Mouse (Mus musculus) midbrain, embryonic 13.5 days (tissue): ENCODE measurements around the gene Slc12a6. TPM values are rescaled to one million over a fixed set of nuclear protein-coding genes. Genes with fewer than 3 reads are reported as not detected.

Experiments used
- ATAC-seq: fragments of 200-750 bp; cut with Nextera tagmentation; 2 replicates; pipeline ENCODE4 v1.8.0; 2017; ENCODE audit warnings: mild to moderate bottlenecking, moderate TSS enrichment, moderate library complexity
- H3K27ac ChIP-seq: fragments of 300-500 bp; sonication (generic); 2 replicates; pipeline ENCODE4 v1.5.1; 2015; ENCODE audit warnings: inconsistent platforms, mild to moderate bottlenecking, moderate library complexity
- H3K27me3 ChIP-seq: fragments of 300-500 bp; sonication (generic); 2 replicates; pipeline ENCODE4 v1.6.1; 2015; ENCODE audit warnings: mild to moderate bottlenecking, inconsistent platforms
- H3K36me3 ChIP-seq: fragments of 300-500 bp; sonication (generic); 2 replicates; pipeline ENCODE4 v1.6.1; 2015; ENCODE audit warnings: mild to moderate bottlenecking, inconsistent platforms
- H3K4me1 ChIP-seq: fragments of 300-500 bp; sonication (generic); replicated peaks from 2 replicates; pipeline ENCODE4 v1.6.1; 2015; ENCODE audit warnings: inconsistent platforms
- H3K4me2 ChIP-seq: fragments of 300-500 bp; sonication (generic); replicated peaks from 2 replicates; pipeline ENCODE4 v1.6.1; 2015; ENCODE audit warnings: moderate library complexity, mild to moderate bottlenecking, inconsistent platforms
- H3K4me3 ChIP-seq: fragments of 300-500 bp; sonication (generic); replicated peaks from 2 replicates; pipeline ENCODE4 v1.5.1; 2015; ENCODE audit warnings: mild to moderate bottlenecking, inconsistent platforms
- H3K9ac ChIP-seq: fragments of 300-500 bp; sonication (generic); replicated peaks from 2 replicates; pipeline ENCODE4 v1.6.1; 2015; ENCODE audit warnings: mild to moderate bottlenecking, inconsistent platforms
- H3K9me3 ChIP-seq: fragments of 300-500 bp; sonication (generic); 2 replicates; pipeline ENCODE4 v1.6.1; 2016; ENCODE audit warnings: mild to moderate bottlenecking, inconsistent platforms
- WGBS: fragments of 180-500 bp; shearing (Covaris S2); methylation state at CpG from one replicate; pipeline ENCODE4 v1.1.7; 2015; 5-methylcytosine and 5-hydroxymethylcytosine counted together
- polyA plus RNA-seq: library from polyadenylated mRNA; unstranded; fragments of >200 nt; fragmentation: Nextera tagmentation; extraction: Ambion mirVana; gene quantifications from 2 replicates; pipeline ENCODE4 v1.2.1, GENCODE M21; 2015

Gene Slc12a6
- polyA plus RNA-seq, 1 experiment from 2014 or later = 16.4 TPM

DNA sequence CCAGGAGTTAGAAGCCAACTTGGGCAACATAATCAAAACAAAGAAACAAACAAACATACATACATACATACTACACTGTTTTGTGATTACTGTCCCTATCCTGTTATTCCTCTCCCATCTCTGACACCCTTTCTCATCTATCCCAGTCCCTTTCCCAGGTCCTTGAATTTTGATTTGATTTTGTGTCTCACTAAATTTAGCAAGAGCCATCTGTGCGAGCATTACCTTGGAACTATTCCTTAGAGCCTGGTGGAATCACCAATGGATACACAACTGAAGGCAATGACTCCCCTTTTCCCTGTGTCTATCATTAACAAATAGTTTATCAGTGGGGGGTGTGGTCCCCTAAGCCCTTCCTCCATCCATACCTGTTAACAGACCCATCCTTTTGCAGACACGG is 27.2 kb downstream of the Slc12a6 start:
- no peak overlapping the region for H3K27ac ChIP-seq
- no peak overlapping the region for H3K9ac ChIP-seq
- no peak for ATAC-seq
- H3K9me3 ChIP-seq = no peaks in the 10 kb centered on the region
- H3K4me2 ChIP-seq = no peak overlapping the region
- WGBS = 95% methylated on average over 2 of the region's 2 CpGs
- H3K36me3 ChIP-seq = no peaks in the 10 kb centered on the region
- no peaks in the 10 kb centered on the region for H3K4me1 ChIP-seq
- H3K27me3 ChIP-seq = no peaks in the 10 kb centered on the region
- H3K4me3 ChIP-seq = no peak overlapping the region

GRCm38 (mm10) chr2:112296211-112296610 is 30.6 kb downstream of the Slc12a6 start:
- H3K4me1 ChIP-seq = no peaks in the 10 kb centered on the region
- H3K27me3 ChIP-seq = no peaks in the 10 kb centered on the region
- no peak overlapping the region for H3K9ac ChIP-seq
- no peak overlapping the region for H3K27ac ChIP-seq
- H3K9me3 ChIP-seq = no peaks in the 10 kb centered on the region
- ATAC-seq = no peak
- H3K36me3 ChIP-seq = no peaks in the 10 kb centered on the region
- no peak overlapping the region for H3K4me2 ChIP-seq
- H3K4me3 ChIP-seq = no peak overlapping the region
- WGBS = 84% methylated on average over 3 of the region's 3 CpGs

DNA sequence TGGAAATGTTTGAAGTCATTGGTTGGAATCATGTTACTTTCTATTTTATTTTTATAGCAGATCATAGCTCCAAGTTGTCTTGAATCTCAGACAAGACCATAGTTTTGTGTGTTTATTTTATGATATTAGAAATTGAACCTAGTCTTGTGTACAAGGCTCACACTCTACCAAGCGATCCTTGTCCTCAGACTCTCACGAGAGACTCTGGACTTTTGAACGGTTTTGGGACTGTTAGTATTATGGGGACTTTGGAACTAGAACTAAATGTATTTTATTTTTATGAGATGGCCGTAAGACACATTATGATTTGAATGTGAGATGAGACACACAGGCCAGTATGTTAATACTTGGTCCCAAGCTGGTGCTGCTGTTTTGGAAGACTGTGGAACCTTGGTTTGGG is 32.6 kb downstream of the Slc12a6 start:
- WGBS = 95% methylated on average over 4 of the region's 4 CpGs
- Histone ChIP-seq H3K36me3 (no peaks in the 10 kb centered on the region), H3K27me3 (no peaks in the 10 kb centered on the region), H3K9me3 (no peaks in the 10 kb centered on the region), H3K9ac (no peak overlapping the region), H3K4me3 (no peak overlapping the region), H3K27ac (no peak overlapping the region), H3K4me1 (no peaks in the 10 kb centered on the region), H3K4me2 (no peak overlapping the region)
- ATAC-seq = no peak

DNA sequence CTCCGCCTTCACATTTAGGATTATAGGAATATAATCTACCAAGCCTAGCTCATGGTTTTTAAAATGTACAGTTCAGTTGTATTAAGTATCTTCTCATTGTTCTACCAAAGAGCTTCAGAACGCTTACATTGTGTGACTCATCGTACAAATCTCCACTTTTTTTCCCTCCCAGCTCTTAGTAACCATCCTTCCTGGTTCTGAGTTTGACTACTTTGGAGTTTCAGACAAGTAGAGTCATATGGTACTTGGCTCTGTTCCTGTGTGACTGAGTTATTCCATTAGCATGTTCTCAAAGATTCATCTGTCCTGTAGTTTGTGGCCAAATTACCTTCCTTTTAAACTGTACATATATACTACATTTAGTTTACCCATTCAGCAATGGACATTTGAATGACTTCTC is 43.0 kb downstream of the Slc12a6 start:
- ATAC-seq = no peak
- no peaks in the 10 kb centered on the region for H3K27me3 ChIP-seq
- H3K27ac ChIP-seq = no peak overlapping the region
- H3K4me2 ChIP-seq = no peak overlapping the region
- WGBS = 95% methylated on average over 3 of the region's 3 CpGs
- H3K4me3 ChIP-seq = no peak overlapping the region
- H3K9ac ChIP-seq = no peak overlapping the region
- H3K4me1 ChIP-seq = no peaks in the 10 kb centered on the region
- no peaks in the 10 kb centered on the region for H3K9me3 ChIP-seq
- no peaks in the 10 kb centered on the region for H3K36me3 ChIP-seq

GRCm38 (mm10) chr2:112309161-112309600 is 43.6 kb downstream of the Slc12a6 start:
- 82% methylated on average over 10 of the region's 10 CpGs for WGBS
- H3K9me3 ChIP-seq = no peaks in the 10 kb centered on the region
- no peak for ATAC-seq
- no peak overlapping the region for H3K4me3 ChIP-seq
- H3K4me1 ChIP-seq = no peaks in the 10 kb centered on the region
- no peak overlapping the region for H3K27ac ChIP-seq
- H3K27me3 ChIP-seq = no peaks in the 10 kb centered on the region
- H3K36me3 ChIP-seq = no peaks in the 10 kb centered on the region
- no peak overlapping the region for H3K9ac ChIP-seq
- H3K4me2 ChIP-seq = no peak overlapping the region

GRCm38 (mm10) chr2:112315638-112316037 is 50.0 kb downstream of the Slc12a6 start:
- ATAC-seq = no peak

DNA sequence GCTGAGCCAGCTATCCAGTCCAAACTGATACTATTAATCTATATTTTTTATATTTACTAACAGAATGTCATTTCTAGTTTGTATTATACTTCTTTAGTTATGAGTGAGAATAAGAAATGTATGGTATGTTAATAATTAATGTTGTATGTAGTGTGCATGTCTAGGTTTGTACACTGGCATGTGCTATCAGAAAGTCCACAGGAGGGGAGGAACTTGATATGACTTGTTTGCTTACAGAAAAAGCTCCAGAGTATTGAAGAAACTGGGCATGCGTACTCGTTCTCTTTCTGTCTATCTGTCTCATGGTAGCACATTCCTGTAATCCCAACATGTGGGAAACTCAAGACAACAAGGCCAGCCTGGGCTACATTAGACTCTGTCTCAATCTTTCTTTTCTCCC is 52.6 kb downstream of the Slc12a6 start:
- ATAC-seq = no peak
- Histone ChIP-seq H3K4me1 (no peaks in the 10 kb centered on the region), H3K9me3 (no peaks in the 10 kb centered on the region), H3K4me3 (no peak overlapping the region), H3K4me2 (no peak overlapping the region), H3K9ac (no peak overlapping the region), H3K36me3 (no peaks in the 10 kb centered on the region), H3K27ac (no peak overlapping the region), H3K27me3 (no peaks in the 10 kb centered on the region)
- WGBS = 90% methylated on average over 2 of the region's 2 CpGs

More at GRCm38 (mm10) chr2:112315638-112316037, 50.0 kb downstream of the Slc12a6 start:
- no peaks in the 10 kb centered on the region for H3K27me3 ChIP-seq
- no peak overlapping the region for H3K27ac ChIP-seq
- no peaks in the 10 kb centered on the region for H3K9me3 ChIP-seq
- no peak overlapping the region for H3K9ac ChIP-seq
- no peaks in the 10 kb centered on the region for H3K36me3 ChIP-seq
- no peak overlapping the region for H3K4me2 ChIP-seq
- H3K4me3 ChIP-seq = no peak overlapping the region
- 86% methylated on average over 7 of the region's 7 CpGs for WGBS
- no peaks in the 10 kb centered on the region for H3K4me1 ChIP-seq

DNA sequence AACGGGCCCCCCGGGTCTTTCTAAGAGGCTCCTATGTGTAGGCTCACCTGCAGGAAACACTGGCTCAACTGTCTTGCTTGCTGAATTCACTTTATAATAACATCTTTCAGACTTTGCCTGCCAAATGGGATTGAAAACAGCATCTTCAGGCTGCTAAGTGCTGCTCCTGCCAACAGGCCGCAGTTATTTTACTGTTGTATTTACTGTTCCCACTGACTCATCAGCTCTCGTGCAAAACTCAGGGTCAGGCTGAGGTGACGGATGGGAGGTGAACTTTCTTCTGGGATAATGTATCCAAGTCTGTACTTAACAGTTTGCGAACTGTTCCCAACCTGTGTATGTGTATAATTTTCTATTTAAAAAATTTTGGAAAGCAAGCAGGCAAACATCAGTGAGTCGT is 53.3 kb downstream of the Slc12a6 start:
- H3K4me1 ChIP-seq = no peaks in the 10 kb centered on the region
- no peaks in the 10 kb centered on the region for H3K9me3 ChIP-seq
- H3K4me3 ChIP-seq = no peak overlapping the region
- H3K9ac ChIP-seq = no peak overlapping the region
- H3K27me3 ChIP-seq = no peaks in the 10 kb centered on the region
- WGBS = 88% methylated on average over 7 of the region's 7 CpGs
- no peak for ATAC-seq
- H3K4me2 ChIP-seq = no peak overlapping the region
- no peak overlapping the region for H3K27ac ChIP-seq
- no peaks in the 10 kb centered on the region for H3K36me3 ChIP-seq

- H3K27ac ChIP-seq = no peak overlapping the region
- no peak overlapping the region for H3K4me2 ChIP-seq
- H3K9me3 ChIP-seq = no peaks in the 10 kb centered on the region
- no peaks in the 10 kb centered on the region for H3K4me1 ChIP-seq
- H3K27me3 ChIP-seq = no peaks in the 10 kb centered on the region
- no peak overlapping the region for H3K9ac ChIP-seq
- H3K4me3 ChIP-seq = no peak overlapping the region
- no peak for ATAC-seq
- no peaks in the 10 kb centered on the region for H3K36me3 ChIP-seq
- WGBS = 89% methylated on average over 11 of the region's 11 CpGs
Measured at GRCm38 (mm10) chr2:112328069-112328777, 62.6 kb downstream of the Slc12a6 start.

- Histone ChIP-seq H3K9me3 (no peaks in the 10 kb centered on the region), H3K27ac (no peak overlapping the region), H3K27me3 (no peaks in the 10 kb centered on the region), H3K4me1 (no peaks in the 10 kb centered on the region), H3K4me3 (no peak overlapping the region), H3K36me3 (peaks cover 19% of the 10 kb centered on the region), H3K4me2 (no peak overlapping the region), H3K9ac (no peak overlapping the region)
- WGBS = 77% methylated on average over 4 of the region's 4 CpGs
- ATAC-seq = no peak
Measured at GRCm38 (mm10) chr2:112332051-112332898, 66.7 kb downstream of the Slc12a6 start.

DNA sequence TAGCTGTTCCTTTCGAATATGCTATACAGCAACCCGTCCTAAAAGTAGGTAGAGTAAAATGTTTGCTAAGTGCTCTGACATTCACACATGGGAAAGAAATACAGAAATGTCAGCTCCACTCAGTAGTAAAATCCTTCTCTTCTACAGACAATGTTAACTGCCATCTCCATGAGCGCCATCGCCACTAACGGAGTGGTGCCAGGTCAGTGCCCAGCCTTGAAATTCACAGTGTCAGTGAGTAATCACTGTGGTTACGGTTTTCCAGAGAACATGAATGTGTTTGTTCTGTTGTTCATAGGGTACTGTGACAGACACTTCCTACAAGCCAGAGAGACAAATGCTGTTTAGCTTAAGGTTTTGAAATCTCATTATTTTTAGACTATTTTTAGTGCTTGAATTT is 71.6 kb downstream of the Slc12a6 start:
- peaks cover 41% of the 10 kb centered on the region for H3K36me3 ChIP-seq
- no peak for ATAC-seq
- 91% methylated on average over 6 of the region's 6 CpGs for WGBS

DNA sequence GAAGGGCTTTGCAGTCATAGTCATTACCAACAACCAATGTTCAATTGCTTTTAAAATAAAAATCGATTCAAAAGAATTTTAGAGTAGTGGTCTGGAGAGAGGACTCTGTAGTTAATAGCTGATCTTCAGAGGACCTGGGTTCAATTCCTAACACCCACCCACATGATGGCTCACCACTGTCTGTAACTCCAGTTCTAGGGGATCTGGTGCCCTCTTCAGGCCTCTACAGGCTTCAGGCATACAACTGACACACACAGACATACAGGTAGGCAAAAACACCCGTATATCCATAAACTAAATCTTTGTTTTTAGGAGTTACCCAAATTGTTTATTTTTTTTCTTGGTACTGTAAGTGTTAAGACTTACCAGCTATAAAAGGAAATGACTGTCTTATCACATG is 74.1 kb downstream of the Slc12a6 start:
- peaks cover 42% of the 10 kb centered on the region for H3K36me3 ChIP-seq

More for the DNA sequence above, 71.6 kb downstream of the Slc12a6 start:
- no peaks in the 10 kb centered on the region for H3K4me1 ChIP-seq
- no peaks in the 10 kb centered on the region for H3K9me3 ChIP-seq
- no peak overlapping the region for H3K27ac ChIP-seq
- H3K4me3 ChIP-seq = no peak overlapping the region
- no peaks in the 10 kb centered on the region for H3K27me3 ChIP-seq
- H3K4me2 ChIP-seq = no peak overlapping the region
- H3K9ac ChIP-seq = no peak overlapping the region

More for the DNA sequence above, 74.1 kb downstream of the Slc12a6 start:
- Histone ChIP-seq H3K9me3 (no peaks in the 10 kb centered on the region), H3K9ac (no peak overlapping the region), H3K4me3 (no peak overlapping the region), H3K27ac (no peak overlapping the region), H3K4me1 (no peaks in the 10 kb centered on the region), H3K4me2 (no peak overlapping the region), H3K27me3 (no peaks in the 10 kb centered on the region)
- ATAC-seq = no peak
- 92% methylated on average over 2 of the region's 2 CpGs for WGBS
